Mouse (Mus musculus) left cerebral cortex, adult 18-20 months (tissue): Measurements from ENCODE around the gene Bckdha. TPM values are rescaled to one million over a fixed set of nuclear protein-coding genes. Genes with fewer than 3 reads are reported as not detected.
A peak's percentile ranks its signal among the peaks of the same experiment; 100 is the strongest.

ENCODE experiments used
- DNase-seq, 2 experiments: peaks; one replicate each; pipeline ENCODE4 v3.0.0; 2021 to 2022; ENCODE audit warnings: low spot score in 2 of 2, mixed read lengths in 1 of 2
- total RNA-seq, 2 experiments: library from RNA; stranded (reverse); gene quantifications; 2 replicates each; pipeline ENCODE4 v1.2.3; 2021

Gene Bckdha
- total RNA-seq, 2 experiments from 2014 or later = 35.7 to 40.7 TPM

GRCm38 (mm10) chr7:25683474-25684180 lies 24.8 kb upstream of the Bckdha start:
- no peak for DNase-seq

- DNase-seq = no peak
These were observed 22.8 kb upstream of the Bckdha start for GRCm38 (mm10) chr7:25681341-25682231.

- peak; percentile 91 to 93 for DNase-seq
These were observed 21.9 kb upstream of the Bckdha start, which contains the start of gene B9d2 for GRCm38 (mm10) chr7:25680514-25681258. Gene B9d2 (plus strand): TSS chr7:25680780.

GRCm38 (mm10) chr7:25679971-25680370 lies 21.2 kb upstream of the Bckdha start:
- DNase-seq = no peak

DNA sequence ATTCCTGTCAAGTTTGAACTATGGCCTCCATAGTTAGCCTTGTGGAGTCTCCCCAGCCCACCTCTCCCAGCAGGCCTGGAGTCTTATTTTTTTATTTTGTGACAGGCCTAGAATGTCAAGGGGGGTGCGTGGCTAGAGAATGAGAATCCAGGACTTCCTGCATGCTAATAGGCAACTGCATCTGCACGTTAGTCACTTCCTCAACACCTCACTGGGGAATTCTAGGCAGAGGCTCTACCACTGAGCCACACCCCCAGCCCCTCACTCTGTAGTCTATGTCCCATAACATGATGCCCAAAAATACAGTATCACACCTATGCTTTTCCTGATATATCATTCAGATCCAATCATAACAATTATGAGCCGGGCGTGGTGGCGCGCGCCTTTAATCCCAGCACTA lies 18.2 kb upstream of the Bckdha start:
- DNase-seq = no peak

DNA sequence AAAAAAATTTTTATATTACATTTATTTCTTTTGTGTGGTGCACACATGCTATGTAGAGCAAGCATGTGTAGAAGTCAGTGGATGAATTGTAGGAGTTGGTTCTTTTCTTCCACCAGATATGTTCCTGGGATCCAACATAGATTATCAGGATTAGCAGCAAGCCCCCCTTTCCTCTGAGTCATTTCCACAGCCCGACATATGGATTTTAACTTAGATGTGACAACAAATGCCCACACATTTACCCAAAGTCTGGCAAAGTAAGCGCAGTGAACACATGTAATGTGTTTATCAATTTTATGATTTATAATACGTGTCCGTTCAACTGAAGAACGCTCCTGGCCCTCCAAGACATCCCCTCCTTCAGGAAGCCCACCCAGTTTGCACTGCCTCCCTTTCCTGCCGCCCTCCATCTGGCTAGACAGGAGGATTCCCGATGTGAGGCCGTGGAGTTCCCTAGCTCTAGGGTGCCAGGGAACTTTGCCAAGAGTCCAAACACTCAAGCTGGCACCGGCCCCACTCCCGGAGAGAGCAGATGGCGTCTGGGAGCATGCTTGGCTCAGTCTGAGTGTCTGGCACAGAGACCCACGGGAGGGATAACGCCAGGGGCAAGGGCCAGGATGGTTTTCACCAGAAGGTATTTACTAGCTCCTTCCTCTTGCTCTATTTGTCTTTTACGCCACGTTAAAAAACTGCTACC lies 17.5 kb upstream of the Bckdha start:
- peak; percentile 92 to 93 for DNase-seq

DNA sequence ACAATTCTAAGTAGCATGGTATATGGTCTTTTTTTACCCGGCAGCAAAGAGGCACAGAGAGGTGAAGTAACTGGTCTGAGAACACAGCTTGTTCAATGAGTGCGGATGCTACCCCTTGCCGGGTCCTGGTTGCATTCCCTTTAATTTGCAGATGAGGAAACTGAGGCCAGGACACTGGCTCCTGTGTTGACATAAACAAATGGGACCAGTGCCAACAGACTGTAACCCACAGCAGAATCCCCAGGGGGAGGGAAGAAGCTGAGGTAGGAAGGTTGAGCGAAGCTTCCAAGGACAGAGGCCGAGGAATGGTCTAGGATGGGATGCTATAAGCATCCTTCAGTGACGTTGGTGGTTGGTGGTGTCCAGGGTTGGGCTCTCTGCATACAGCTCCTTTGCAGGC lies 16.6 kb upstream of the Bckdha start:
- no peak for DNase-seq

DNA sequence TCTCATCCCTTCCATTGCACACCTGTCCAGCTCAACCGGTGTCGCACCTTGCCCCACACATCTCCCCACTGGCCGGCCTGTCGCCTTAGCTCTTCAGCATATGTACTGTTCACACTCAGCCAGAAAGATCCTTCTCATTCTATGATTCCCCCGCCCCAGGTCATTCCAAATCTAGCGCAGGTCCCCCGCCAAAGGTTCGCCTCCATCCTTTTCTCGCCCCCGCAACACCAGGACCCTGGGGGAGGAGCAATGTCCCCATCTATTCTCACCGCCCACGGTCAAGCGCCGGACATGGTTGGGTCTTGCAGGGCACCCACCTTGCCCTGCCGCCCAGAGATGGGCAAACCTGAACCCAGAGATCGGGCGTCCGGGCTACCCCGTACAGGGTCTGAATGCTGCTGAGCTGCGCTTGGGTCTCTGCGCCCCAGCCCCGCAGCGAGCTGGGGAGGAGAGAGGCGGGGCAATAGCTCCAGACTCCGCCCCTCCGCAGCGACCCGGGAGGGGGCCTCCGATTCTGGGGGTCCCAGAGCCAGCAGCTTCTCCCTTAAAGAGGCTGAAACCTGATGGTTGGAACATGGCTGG lies 16.0 kb upstream of the Bckdha start, which contains the start of gene Tmem91:
Tmem91 (minus strand) TSS at position 448 of the 582 bp plus-strand sequence.
- no peak for DNase-seq

- no peak for DNase-seq
These were observed 15.5 kb upstream of the Bckdha start for GRCm38 (mm10) chr7:25674297-25674696.

DNA sequence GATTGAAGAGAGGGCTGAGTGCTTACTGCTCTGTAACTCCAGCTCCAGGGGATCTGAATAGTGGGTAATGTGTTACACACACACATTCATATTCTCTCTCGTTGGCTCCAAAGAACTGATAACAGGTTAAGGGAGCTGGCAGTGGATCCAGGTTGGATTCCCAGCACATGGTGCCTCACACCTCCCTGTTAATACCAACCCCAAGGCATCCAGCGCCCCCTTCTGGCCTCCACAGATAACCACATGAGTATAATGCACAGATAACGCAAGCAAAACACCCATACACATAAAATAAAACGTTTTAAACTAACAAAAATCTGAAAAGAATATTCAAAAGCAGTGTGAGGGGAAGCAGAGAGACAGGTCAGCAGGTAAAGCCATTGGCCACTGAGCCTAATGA lies 13.7 kb upstream of the Bckdha start:
- DNase-seq = no peak

DNA sequence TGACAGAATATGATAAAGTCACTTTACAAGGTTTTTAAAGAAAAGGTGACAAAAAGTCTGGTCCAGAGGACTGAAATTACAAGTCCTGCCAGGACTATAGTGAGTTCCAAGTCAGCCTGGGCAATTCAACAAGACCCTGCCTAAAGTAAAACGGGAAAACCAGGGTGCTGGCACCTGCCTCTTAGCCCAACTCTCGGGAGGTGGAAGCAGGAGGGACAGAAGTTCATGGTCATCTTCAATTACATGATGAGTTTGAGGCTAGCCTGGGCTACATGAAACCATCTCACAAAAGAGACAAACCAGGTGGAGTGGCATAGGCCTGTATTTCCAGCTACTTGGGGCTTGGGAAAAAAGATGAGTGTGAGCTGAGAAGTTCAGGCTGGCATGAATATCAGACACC lies 12.9 kb upstream of the Bckdha start:
- no peak for DNase-seq

GRCm38 (mm10) chr7:25670096-25670495 lies 11.3 kb upstream of the Bckdha start:
- DNase-seq = no peak

GRCm38 (mm10) chr7:25669631-25670030 lies 10.8 kb upstream of the Bckdha start:
- no peak for DNase-seq

GRCm38 (mm10) chr7:25669158-25669557 lies 10.4 kb upstream of the Bckdha start:
- DNase-seq = no peak

DNA sequence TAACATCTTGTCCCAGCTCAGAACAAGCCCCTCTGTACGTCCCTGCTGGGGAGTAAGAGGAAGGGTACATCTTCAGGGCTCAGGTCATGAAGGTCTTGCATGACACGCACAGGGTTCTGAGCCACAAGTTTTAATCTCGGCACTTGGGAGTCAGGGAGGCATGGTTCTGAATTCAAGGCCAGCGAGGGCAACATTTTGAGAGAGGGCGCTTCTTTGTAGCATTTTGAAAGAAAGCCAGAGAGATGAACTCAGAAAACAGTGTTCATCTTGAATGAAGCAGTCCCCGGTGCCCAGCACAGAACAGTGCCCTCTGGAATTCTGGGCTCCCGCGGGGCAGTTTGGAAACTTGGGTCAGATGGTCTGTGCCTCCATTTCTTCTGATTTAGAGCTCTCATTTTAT lies 7.6 kb upstream of the Bckdha start:
- no peak for DNase-seq

- no peak for DNase-seq
These were observed 996 bp downstream of the Bckdha start for GRCm38 (mm10) chr7:25657785-25658184.

DNA sequence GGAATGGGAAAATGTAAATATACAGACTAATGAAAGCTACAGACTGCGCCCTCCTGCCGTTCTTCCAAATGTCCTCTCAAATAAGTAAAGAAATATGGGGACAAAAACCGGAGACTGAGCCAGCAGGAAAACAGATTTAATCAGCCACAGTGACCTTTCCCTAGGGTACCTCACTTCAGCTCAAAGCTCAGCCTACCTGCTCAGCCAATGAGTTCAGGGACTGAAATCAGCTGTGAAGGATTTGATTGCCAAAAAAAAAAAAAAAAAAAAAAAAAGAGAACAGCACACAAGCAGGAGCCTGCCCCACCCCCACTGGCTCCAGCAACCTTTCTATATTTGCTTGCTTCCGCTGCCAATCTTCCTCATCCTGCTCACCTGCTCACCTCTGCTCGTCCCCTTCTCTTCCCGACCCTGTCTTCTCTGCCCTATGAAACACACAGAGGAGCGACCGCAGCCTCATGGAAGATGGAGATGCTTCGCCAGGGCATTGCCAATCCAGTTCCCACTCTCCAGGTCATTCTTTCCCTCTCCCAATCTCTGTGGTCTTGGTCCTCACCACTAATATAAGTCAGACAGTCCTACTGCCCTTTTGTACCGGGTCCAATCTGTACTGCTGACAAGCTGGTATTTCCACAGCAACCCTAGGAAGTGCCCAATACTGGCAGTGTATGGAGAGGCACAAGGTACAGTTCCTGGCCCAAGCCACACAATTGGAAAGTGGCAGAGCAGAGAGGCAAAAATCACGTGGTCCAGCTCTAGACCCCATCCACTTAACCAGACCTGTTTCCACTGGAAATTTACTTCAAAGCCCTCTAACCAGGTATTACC lies 3.0 kb downstream of the Bckdha start:
- no peak for DNase-seq

DNA sequence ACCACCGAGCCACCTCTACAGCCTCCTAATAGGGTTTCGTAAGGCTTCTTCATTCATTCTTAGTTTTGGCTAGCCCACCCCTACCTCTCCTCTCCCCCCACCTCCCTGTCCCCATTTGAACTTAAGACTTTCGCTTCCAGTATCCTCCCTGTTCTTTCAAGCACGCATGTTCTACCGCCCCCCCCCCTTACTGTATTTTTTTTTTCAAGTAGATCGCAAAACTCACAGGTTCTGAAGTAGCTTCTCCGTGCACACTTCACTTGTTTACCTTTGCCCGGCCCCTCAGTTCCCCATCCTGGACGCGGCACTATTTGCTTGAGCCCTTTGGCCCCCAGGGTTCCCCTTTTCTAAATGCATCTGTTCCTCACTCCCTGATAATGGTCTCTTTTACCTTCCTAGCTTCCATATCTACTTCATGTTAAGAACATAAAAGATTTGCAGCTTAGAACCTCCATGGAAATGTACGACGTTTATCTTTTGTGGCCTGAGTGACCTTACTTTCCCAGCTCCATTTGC lies 6.5 kb downstream of the Bckdha start:
- DNase-seq = no peak

GRCm38 (mm10) chr7:25651281-25651680 lies 7.5 kb downstream of the Bckdha start:
- no peak for DNase-seq
